Mouse (Mus musculus) forebrain, embryonic 13.5 days (tissue): Measurements from ENCODE around the gene Sult2a7. TPM values are rescaled to one million over a fixed set of nuclear protein-coding genes. Genes with fewer than 3 reads are reported as not detected.

Experiments used
- ATAC-seq: fragments of 200-750 bp; cut with Nextera tagmentation; 2 replicates; pipeline ENCODE4 v1.8.0; 2017
- H3K27ac ChIP-seq: fragments of 300-500 bp; sonication (generic); 2 replicates; pipeline ENCODE4 v1.5.1; 2015; ENCODE audit warnings: inconsistent platforms, mild to moderate bottlenecking, moderate library complexity
- H3K27me3 ChIP-seq: fragments of 300-500 bp; sonication (generic); 2 replicates; pipeline ENCODE4 v1.6.1; 2015; ENCODE audit warnings: mild to moderate bottlenecking, inconsistent platforms
- H3K36me3 ChIP-seq: fragments of 300-500 bp; sonication (generic); 2 replicates; pipeline ENCODE4 v1.6.1; 2015; ENCODE audit warnings: mild to moderate bottlenecking, inconsistent platforms; ENCODE audit not compliant: poor library complexity, severe bottlenecking
- H3K4me1 ChIP-seq: fragments of 300-500 bp; sonication (generic); 2 replicates; pipeline ENCODE4 v1.6.1; 2015; ENCODE audit warnings: inconsistent platforms
- H3K4me2 ChIP-seq: fragments of 300-500 bp; sonication (generic); 2 replicates; pipeline ENCODE4 v1.6.1; 2015; ENCODE audit warnings: inconsistent platforms, mild to moderate bottlenecking, moderate library complexity
- H3K4me3 ChIP-seq: fragments of 300-500 bp; sonication (generic); 2 replicates; pipeline ENCODE4 v1.5.1; 2015; ENCODE audit warnings: mild to moderate bottlenecking, inconsistent platforms
- H3K9ac ChIP-seq: fragments of 300-500 bp; sonication (generic); 2 replicates; pipeline ENCODE4 v1.6.1; 2015; ENCODE audit warnings: mild to moderate bottlenecking, inconsistent platforms
- H3K9me3 ChIP-seq: fragments of 300-500 bp; sonication (generic); replicated peaks from 2 replicates; pipeline ENCODE4 v1.6.1; 2016; ENCODE audit warnings: inconsistent platforms
- WGBS: fragments of 180-500 bp; shearing (Covaris S2); methylation state at CpG from one replicate; pipeline ENCODE4 v1.1.7; 2015; 5-methylcytosine and 5-hydroxymethylcytosine counted together
- polyA plus RNA-seq: library from polyadenylated mRNA; unstranded; fragments of >200 nt; fragmentation: Nextera tagmentation; extraction: Ambion mirVana; gene quantifications from 2 replicates; pipeline ENCODE4 v1.2.1, GENCODE M21; 2015

The Sult2a7 gene
- not detected in 2 replicates for polyA plus RNA-seq

DNA sequence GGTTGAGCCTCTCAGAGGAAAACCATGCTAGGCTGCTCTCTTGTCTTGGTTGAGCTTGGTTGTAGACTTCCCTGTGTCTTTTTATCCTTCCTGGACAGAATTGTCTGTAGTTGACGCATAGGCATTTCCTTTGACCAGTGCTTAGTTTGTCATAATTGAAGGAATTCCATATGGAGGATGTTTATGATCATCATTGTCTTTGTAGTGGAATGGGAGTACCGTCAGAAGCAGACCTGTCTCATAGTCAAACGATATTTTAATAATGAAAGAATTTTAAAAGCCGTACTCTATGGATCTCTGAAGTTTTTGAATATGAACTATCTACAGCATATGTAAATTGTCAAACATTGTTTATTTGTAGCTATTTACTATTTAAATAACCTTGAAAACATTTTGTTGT lies at the start of gene Sult2a7:
Gene Sult2a7, minus strand, starts transcription at position 101 of the 400 bp plus-strand sequence.
- H3K4me2 ChIP-seq = no peak within 1 kb of the TSS

DNA sequence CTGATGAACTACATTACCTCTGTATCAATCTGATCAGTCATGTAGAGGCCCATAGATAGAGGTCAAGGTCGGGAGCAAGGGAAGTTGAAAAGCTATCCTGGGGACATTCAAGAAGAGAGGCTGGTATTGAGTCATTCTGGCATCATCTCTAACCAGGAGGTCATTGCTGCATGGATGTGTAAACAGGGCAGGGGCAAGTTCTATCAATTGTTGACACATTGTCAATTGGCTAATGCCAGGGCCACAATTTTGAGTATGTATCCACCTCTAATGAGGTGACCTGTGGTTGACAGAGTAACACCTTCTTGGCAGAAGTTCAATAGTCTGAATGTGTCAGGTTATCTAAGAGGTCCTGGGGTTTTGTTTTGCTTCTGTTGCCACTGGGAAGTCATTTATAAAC lies 31.2 kb upstream of the Sult2a7 start:
- Histone ChIP-seq H3K9me3 (peaks cover 38% of the 10 kb centered on the region), H3K36me3 (no peaks in the 10 kb centered on the region), H3K4me3 (no peak overlapping the region), H3K27me3 (no peaks in the 10 kb centered on the region), H3K4me2 (no peak overlapping the region), H3K27ac (no peak overlapping the region), H3K9ac (no peak overlapping the region), H3K4me1 (no peaks in the 10 kb centered on the region)
- no peak for ATAC-seq
- 49% methylated on average over 1 of the region's 1 CpGs for WGBS

More for the DNA sequence above, at the start of gene Sult2a7:
- Histone ChIP-seq H3K27me3 (no peaks in the 10 kb centered on the region), H3K4me1 (no peaks in the 10 kb centered on the region), H3K4me3 (no peak within 1 kb of the TSS), H3K36me3 (no peaks in the 10 kb centered on the region), H3K9me3 (peaks cover 12% of the 10 kb centered on the region), H3K9ac (no peak within 1 kb of the TSS), H3K27ac (no peak within 1 kb of the TSS)
- no peak for ATAC-seq
- WGBS = 86% methylated on average over 4 of the region's 4 CpGs

DNA sequence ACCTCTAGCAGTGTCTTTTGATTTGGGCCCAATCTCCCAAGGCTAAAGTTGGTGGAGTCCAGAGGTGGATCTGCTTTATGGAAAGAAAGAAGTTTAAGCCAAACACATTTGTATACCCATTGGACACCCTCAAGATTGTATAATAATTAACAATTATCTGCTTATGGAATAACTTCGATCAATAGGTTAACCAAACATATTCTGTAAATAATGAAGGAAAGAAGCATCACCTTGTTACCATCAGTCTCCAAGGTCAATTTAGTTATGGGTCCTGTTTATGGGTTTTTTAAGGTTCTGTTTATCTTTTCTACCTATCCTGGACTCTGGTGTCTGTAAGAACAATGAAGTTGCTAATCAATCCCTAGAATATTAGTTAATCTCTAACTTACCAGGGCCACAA lies 28.6 kb upstream of the Sult2a7 start:
- H3K4me1 ChIP-seq = no peaks in the 10 kb centered on the region
- no peak for ATAC-seq
- H3K4me3 ChIP-seq = no peak overlapping the region
- no peak overlapping the region for H3K27ac ChIP-seq
- H3K9ac ChIP-seq = no peak overlapping the region
- 83% methylated on average over 1 of the region's 1 CpGs for WGBS
- no peak overlapping the region for H3K4me2 ChIP-seq
- H3K27me3 ChIP-seq = no peaks in the 10 kb centered on the region
- H3K36me3 ChIP-seq = no peaks in the 10 kb centered on the region
- H3K9me3 ChIP-seq = peaks cover 50% of the 10 kb centered on the region

DNA sequence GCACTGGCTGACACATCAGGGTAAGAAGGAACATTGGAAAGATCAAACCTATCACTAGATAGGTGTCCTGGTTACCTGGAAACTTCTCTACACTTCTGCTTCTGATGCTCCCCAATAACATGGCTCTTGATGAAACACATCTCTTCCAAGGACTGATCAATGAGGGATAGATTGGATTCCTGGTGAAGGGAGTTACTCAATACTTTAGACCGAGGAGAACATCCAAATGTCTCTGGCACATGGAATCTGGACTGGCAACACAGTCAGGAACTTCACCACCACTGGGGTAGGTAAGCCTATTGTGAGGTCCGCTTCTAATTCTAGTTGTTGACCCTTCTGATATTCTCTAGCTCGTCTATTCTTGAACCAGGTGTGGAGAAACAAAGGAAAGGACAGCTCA lies 24.3 kb upstream of the Sult2a7 start:
- 72% methylated on average over 3 of the region's 3 CpGs for WGBS
- H3K36me3 ChIP-seq = no peaks in the 10 kb centered on the region
- no peak for ATAC-seq
- no peak overlapping the region for H3K27ac ChIP-seq
- no peak overlapping the region for H3K4me2 ChIP-seq
- H3K4me3 ChIP-seq = no peak overlapping the region
- no peaks in the 10 kb centered on the region for H3K27me3 ChIP-seq
- H3K4me1 ChIP-seq = no peaks in the 10 kb centered on the region
- no peak overlapping the region for H3K9ac ChIP-seq
- peaks cover 58% of the 10 kb centered on the region for H3K9me3 ChIP-seq

DNA sequence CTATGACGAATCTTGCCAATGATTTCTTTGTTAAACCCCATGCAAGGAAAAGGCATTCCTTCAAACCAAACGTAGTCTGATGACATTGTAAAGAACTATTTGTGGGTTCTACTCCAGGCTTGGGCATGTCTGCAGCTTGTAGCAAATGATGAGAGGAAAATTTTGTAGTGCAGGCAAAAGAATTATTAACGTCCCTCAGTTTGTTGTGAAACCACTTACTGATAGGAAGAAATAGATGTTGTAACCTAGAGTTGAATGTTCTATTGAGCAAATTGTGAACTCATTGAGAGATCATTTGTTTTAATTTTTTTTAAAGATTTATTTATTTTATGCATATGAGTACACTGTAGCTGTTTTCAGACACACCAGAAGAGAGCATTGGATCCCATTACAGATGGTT lies 1.1 kb downstream of the Sult2a7 start:
- Histone ChIP-seq H3K4me3 (no peak overlapping the region), H3K27me3 (no peaks in the 10 kb centered on the region)

DNA sequence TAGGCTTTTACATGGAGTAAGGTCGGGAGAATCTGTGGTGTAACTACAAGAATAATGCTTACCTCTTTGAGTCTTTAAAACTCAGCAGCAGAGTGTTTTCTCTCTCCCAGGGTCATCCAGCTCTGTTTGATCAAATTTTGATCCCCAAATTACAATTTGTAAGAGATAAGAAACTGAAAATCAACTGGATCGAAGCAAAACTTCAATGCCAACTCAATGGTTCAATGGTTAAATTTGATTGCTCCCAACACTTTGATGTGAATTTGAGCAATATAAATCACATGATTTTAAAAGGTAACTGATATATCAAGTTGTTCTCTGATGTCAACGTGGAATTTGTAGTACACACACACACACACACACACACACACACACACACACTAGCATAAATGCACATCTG lies 47.5 kb downstream of the Sult2a7 start, which contains the start of gene Sult2a8:
Gene Sult2a8, minus strand, starts transcription at position 236 of the 400 bp plus-strand sequence.
- Histone ChIP-seq H3K4me3 (no peak within 1 kb of the TSS), H3K4me2 (no peak within 1 kb of the TSS), H3K27me3 (no peaks in the 10 kb centered on the region), H3K9ac (no peak within 1 kb of the TSS), H3K4me1 (no peaks in the 10 kb centered on the region), H3K36me3 (no peaks in the 10 kb centered on the region), H3K9me3 (peaks cover 12% of the 10 kb centered on the region), H3K27ac (no peak within 1 kb of the TSS)
- 63% methylated on average over 3 of the region's 3 CpGs for WGBS
- no peak for ATAC-seq

More for the DNA sequence above, 1.1 kb downstream of the Sult2a7 start:
- peaks cover 12% of the 10 kb centered on the region for H3K9me3 ChIP-seq
- no peak overlapping the region for H3K4me2 ChIP-seq
- H3K4me1 ChIP-seq = no peaks in the 10 kb centered on the region
- no peak overlapping the region for H3K9ac ChIP-seq
- 70% methylated on average over 3 of the region's 3 CpGs for WGBS
- ATAC-seq = no peak
- H3K36me3 ChIP-seq = no peaks in the 10 kb centered on the region
- H3K27ac ChIP-seq = no peak overlapping the region

DNA sequence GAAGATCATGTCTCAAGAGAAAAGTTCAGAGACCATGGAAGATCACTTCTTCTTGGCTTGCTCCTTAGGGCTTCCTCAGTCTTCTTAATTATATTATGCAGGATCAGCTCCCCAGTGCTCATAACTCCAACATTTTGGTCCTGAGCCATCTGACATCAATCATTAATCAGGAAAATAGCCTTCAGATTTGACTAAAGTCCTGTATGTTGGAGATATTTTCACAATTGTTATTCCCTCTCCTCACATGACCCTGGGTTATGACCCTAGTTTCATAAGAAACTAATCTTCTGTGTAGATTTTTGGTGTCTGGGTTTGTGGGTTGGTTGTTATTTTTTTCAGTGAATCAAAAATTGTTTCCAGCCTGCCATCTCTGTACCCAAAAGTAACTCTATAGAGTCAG lies 54.4 kb downstream of the Sult2a7 start:
- Histone ChIP-seq H3K27ac (no peak overlapping the region), H3K9ac (no peak overlapping the region), H3K27me3 (no peaks in the 10 kb centered on the region), H3K36me3 (no peaks in the 10 kb centered on the region), H3K4me1 (no peaks in the 10 kb centered on the region), H3K4me3 (no peak overlapping the region), H3K9me3 (peaks cover 4% of the 10 kb centered on the region), H3K4me2 (no peak overlapping the region)
- ATAC-seq = no peak

DNA sequence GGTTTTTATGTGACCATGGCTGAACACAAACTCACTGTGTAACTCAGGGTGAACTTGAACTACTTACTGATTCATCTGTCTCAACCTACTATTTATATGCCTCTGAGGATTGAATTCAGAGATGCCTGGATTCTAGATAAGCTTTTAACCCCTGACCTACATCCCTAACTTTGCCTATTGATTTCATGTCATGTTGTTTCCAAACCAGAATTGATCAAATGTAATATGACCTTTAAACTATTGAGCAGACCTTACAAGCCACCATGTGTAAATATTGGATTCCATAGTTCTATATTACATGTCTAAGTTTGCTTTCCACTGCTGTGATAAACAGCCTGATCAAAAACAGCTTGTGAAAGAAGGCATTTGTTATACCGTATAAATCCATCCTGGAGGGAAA lies 55.5 kb downstream of the Sult2a7 start:
- ATAC-seq = no peak
- H3K9me3 ChIP-seq = peaks cover 9% of the 10 kb centered on the region
- H3K36me3 ChIP-seq = no peaks in the 10 kb centered on the region
- no peak overlapping the region for H3K27ac ChIP-seq
- no peak overlapping the region for H3K9ac ChIP-seq
- H3K4me2 ChIP-seq = no peak overlapping the region
- no peaks in the 10 kb centered on the region for H3K27me3 ChIP-seq
- no peaks in the 10 kb centered on the region for H3K4me1 ChIP-seq
- WGBS = 77% methylated on average over 1 of the region's 1 CpGs
- H3K4me3 ChIP-seq = no peak overlapping the region

DNA sequence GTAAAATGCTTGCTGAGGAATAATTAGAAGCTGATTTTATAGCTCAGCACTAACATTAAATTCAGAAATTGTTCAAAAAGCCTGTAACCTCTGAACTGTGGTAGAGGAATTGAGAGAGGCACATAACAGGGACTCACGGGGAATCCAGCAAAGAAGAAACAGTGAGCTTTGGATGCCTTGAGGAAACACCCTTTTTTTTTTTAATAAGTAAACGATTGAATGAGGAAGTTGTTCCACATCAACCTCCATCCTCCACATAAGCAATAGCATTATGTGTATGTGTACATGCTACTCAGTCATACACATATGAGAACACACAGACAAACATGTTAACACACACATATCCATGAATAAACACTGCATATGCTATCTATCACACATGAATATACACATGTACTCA lies 56.0 kb downstream of the Sult2a7 start:
- WGBS = 87% methylated on average over 2 of the region's 2 CpGs
- peaks cover 9% of the 10 kb centered on the region for H3K9me3 ChIP-seq
- H3K36me3 ChIP-seq = no peaks in the 10 kb centered on the region
- no peak for ATAC-seq
- no peak overlapping the region for H3K27ac ChIP-seq
- no peaks in the 10 kb centered on the region for H3K4me1 ChIP-seq
- no peak overlapping the region for H3K9ac ChIP-seq
- H3K4me2 ChIP-seq = no peak overlapping the region
- H3K27me3 ChIP-seq = no peaks in the 10 kb centered on the region
- no peak overlapping the region for H3K4me3 ChIP-seq

Other genes with a start within 250 kb of the Sult2a7 start
- not detected in 2 replicates for gene Sult2a6, start 239.4 kb downstream of the Sult2a7 start, polyA plus RNA-seq
- gene Obox8, start 160.7 kb downstream of the Sult2a7 start, polyA plus RNA-seq = not detected in 2 replicates
- gene Sult2a8, start 47.5 kb downstream of the Sult2a7 start, polyA plus RNA-seq = not detected in 2 replicates
- 0.14 and 0.19 TPM in 2 replicates for gene Vmn1r90, start 69.3 kb upstream of the Sult2a7 start, polyA plus RNA-seq
- gene Obox7, start 165.3 kb upstream of the Sult2a7 start, polyA plus RNA-seq = not detected in 2 replicates